Mouse (Mus musculus) gastrocnemius, adult 8-10 months (tissue): ENCODE results near the gene Etv6. TPM values are rescaled to one million over a fixed set of nuclear protein-coding genes. Genes with fewer than 3 reads are reported as not detected.

Experiments used
- DNase-seq, 2 experiments: peaks; one replicate each; pipeline ENCODE4 v3.0.0; 2022; ENCODE audit warnings: low spot score in 2 of 2
- total RNA-seq, 4 experiments: library from RNA; stranded (reverse); gene quantifications; 2 replicates each; pipeline ENCODE4 v1.2.4; 2022

The Etv6 gene
- total RNA-seq, 4 experiments from 2014 or later = 5.1 to 10.3 (median 6.3) TPM

DNA sequence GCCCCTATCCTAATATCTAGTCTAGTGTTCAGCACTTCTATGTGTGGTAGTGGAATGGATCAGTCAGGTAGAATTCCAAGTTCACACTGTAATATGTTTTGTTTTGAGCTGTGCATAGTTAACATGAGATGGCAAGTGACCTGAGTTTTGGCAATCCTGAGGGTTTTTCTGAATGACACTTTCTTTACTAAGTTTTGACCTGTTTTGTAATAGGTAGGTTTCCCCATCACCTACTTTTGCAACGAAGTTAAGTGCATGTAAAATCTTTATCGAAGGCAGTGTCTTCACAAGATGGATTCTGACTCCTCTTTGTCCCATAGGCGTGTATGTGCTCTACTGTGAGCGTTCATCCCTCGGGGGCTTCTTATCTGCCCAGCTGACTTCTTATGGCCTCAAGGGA lies 74.7 kb downstream of the Etv6 start:
- DNase-seq = no peak

DNA sequence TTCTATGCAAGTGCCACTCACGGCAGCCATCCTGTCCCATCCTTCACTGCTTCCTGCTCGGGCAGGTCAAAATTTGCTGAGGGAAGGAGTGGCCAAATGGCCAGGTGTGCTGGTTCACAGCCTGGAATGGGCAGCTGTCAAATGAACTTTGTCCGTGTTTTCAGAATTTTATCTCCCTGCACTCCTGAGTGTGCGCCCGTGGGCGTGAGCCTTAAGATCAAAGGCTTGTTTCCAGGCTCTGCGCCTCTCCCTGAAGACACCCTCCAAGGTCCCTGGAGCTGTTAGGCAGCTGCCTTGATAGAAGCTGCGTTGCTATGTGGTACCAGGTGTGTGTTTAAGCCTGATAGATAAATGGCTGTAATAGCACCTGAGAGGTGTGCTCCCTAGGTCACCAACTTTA lies 76.1 kb downstream of the Etv6 start:
- DNase-seq = no peak

GRCm38 (mm10) chr6:134112753-134113152 lies 77.3 kb downstream of the Etv6 start:
- no peak for DNase-seq

GRCm38 (mm10) chr6:134113168-134113567 lies 77.7 kb downstream of the Etv6 start:
- DNase-seq = no peak

GRCm38 (mm10) chr6:134115219-134115968 lies 79.9 kb downstream of the Etv6 start:
- no peak for DNase-seq

DNA sequence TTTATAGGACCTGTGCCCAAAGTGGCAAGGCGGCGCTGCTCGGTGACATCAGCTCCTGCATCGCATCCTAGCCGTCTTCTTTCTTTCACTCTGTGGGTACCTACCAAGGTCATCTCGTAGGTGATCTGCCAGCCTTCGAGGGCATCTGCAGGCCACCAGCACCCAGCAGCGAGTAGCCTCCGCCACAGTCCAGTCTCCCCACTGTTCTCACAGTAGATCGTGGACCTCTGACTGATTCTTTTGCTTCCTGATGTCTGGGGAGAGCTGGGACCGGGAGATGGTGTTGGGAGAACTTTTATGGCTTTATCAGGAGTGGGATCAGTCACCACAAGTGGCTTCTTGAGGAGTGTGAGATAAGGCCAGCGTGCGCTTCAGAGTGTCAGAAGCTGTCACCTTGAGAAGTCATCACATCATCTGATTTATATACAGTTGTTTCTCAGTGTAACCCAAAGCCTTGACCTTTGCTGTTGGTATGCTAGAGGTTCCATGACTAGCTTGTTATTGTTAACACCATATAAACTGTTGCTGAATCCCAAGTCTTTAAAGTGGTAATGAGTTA lies 82.0 kb downstream of the Etv6 start:
- DNase-seq = no peak

GRCm38 (mm10) chr6:134118506-134118905 lies 83.0 kb downstream of the Etv6 start:
- DNase-seq = no peak

- no peak for DNase-seq
These were observed 83.6 kb downstream of the Etv6 start for GRCm38 (mm10) chr6:134119136-134119535.

GRCm38 (mm10) chr6:134120227-134120626 lies 84.7 kb downstream of the Etv6 start:
- no peak for DNase-seq

GRCm38 (mm10) chr6:134120712-134121111 lies 85.2 kb downstream of the Etv6 start:
- DNase-seq = no peak

GRCm38 (mm10) chr6:134122945-134123344 lies 87.4 kb downstream of the Etv6 start:
- no peak for DNase-seq

GRCm38 (mm10) chr6:134123474-134123873 lies 88.0 kb downstream of the Etv6 start:
- DNase-seq = no peak

- no peak for DNase-seq
These were observed 88.8 kb downstream of the Etv6 start for GRCm38 (mm10) chr6:134124256-134124655.

DNA sequence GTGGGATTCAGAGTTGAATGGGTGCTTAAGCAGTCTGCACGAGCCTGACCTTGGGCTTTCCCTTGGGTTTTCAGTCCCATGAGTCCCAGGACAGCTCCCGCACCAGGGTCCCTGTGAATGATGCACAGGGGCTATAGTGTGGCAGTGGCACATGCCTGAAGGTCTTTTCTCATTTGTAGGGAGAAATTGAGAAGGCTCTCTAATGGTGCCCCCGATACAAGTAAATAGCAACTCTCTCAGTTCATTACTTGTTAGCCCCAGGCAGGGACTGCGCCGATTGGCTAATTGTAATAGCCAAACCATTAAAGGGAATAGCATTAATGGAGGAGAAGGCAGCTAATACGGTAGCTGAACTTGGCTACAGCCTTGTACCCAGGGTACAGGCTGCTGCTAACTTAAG lies 92.5 kb downstream of the Etv6 start:
- no peak for DNase-seq

- no peak for DNase-seq
These were observed 93.1 kb downstream of the Etv6 start for GRCm38 (mm10) chr6:134128594-134128993.

DNA sequence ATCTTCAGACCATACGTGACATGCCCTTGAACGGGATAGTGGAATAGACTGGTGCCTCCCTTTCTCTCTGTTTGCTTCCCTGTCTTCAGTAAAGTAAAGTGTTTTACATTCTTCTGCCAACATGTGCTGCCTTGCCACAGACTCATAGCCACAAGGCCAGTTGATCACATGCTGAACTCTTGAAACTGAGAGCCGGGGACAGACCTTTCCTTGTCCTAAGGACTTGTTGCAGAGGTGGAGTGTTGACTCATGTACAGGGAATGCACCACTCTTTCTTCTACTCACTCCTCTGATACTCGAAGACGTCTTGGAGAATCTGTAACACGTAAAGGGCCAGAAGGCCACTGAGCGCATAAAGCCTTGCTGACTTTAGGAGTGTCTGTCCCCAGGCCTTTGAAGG lies 94.3 kb downstream of the Etv6 start:
- no peak for DNase-seq

- DNase-seq = no peak
These were observed 95.3 kb downstream of the Etv6 start for GRCm38 (mm10) chr6:134130816-134131215.

GRCm38 (mm10) chr6:134131601-134132000 lies 96.1 kb downstream of the Etv6 start:
- no peak for DNase-seq

GRCm38 (mm10) chr6:134133756-134134155 lies 98.3 kb downstream of the Etv6 start:
- no peak for DNase-seq

DNA sequence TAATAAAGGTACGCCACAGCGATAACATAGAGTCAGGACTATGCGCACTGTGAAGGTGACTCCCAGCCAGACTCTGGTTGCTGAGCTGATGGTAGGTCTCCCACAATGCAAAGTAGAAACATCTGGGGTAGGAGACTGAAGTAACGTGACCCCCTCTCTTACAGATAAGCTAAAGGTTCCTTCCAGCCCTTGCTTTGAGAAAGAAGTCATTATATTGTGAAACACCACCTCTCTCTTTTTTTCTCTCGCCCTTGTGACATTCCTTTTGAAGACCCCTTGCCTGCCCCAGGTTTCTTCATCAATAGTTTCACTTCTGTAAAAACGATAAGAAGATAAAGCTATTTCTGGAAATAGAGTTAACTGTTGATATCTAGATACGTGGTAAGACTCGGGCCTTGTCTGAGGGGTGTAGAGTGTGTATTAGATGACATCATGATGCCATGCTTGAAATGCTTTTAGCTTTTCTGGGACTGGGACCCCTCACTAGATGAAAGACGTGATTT lies 99.4 kb downstream of the Etv6 start:
- no peak for DNase-seq

DNA sequence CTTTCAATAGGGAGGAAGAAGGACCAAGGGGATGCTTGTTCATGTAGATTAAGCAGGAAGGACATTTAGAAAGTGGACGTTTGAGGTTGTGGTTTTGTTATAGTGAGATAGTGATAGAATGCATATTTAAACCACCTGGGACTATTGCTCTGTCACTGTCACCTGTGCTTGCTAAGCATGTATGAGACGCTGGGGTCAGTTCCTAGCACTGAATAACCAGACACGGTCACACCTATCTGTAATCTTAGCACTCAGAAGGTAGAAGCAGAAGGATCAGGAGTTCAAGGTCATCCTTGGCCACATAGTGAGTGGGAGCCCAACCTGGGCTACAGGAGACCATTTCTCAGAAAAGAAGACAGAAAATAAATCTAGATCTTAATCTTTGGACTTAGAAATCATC lies 100.8 kb downstream of the Etv6 start:
- DNase-seq = no peak

DNA sequence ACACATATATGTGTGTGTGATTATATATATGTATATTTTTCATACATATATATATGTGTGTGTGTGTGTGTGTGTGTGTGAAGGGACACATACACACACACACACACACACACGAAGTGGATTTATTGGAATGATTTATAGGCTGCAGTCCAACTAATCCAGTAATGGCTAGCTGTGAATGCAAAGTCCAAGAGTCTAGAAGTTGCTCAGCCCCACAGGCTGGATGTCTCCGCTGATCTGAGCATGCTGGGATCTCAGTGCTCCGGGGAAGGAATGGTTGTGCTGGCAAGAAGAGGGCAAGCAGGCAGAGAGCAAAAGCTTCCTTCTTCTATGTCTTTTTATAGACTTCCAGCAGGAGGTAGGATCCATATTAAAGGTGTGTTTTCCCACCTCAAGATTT lies 103.9 kb downstream of the Etv6 start:
- DNase-seq = no peak
